Mouse (Mus musculus): ENCODE data around the gene Myo16.

DNA sequence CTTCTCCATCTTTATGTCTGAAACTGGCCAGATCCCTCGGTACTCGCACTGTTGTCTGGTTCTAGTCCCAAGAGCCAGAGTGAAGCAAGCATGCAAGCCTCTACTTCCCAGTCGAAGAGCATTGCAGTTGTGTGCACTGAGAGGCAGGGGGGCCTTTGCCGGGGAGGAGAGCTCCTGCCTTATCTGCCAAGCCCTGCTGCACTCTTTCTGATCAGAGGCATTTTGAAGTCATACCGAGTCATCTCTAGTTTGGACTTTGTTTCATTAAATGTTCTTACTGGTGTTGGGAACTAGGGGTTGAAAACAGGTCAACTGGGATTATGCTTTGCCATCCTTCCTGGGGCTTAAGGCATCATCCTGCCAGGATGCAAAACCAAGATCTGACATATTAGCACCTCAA is 445.2 kb downstream of the Myo16 start:
- no peak for TF ChIP-seq POLR2A (IDR thresholded peaks at IDR 0.05; ENCODE audit: control insufficient read depth, low read depth, low read length)
- TF ChIP-seq CTCF (IDR thresholded peaks at IDR 0.05; ENCODE audit: control insufficient read depth, insufficient read depth, insufficient replicate concordance, low read depth, low read length): no peak

Measured in testis, adult 2 months (tissue).